ENCODE assay signal across 16 mouse cellular contexts in genomic region chr2:12582566-12582965, GRCm38 (mm10).
DNase-seq lines count a peak whose midpoint lies in the region; ATAC-seq lines count a peak whose summit lies in the region.
"Had no signal": no experiment of that assay in that cellular context is flagged by ENCODE, and none has a peak within 500 bp of the region (broad histone marks: within the 10 kb centered on the region; RNA-seq: fewer than 3 reads in every experiment).

No protein-coding gene starts in this region.

- H3K36me3 ChIP-seq in forebrain, embryonic 13.5 days (ENCODE audit: poor library complexity, severe bottlenecking): no peaks in the 10 kb centered on the region
- H3K36me3 ChIP-seq in forebrain, embryonic 10.5 days (replicated peaks): no peaks in the 10 kb centered on the region
- H3K36me3 ChIP-seq: embryonic facial prominence, embryonic 13.5 days; hindbrain, embryonic 13.5 days; limb, embryonic 15.5 days; neural tube, embryonic 13.5 days had no signal

- peak; percentile 59 for ATAC-seq in forebrain, embryonic 13.5 days
- no peak for ATAC-seq in granulocyte monocyte progenitor cell, adult 5-6 weeks (replicated peaks; ENCODE audit: poor library complexity, severe bottlenecking)
- no peak for ATAC-seq in inflammation-experienced regulatory T-cells, adult 6 months

- no peak overlapping the region for H3K4me3 ChIP-seq in forebrain, embryonic 13.5 days
- H3K4me3 ChIP-seq in forebrain, embryonic 10.5 days: no peak overlapping the region
- H3K4me3 ChIP-seq: embryonic facial prominence, embryonic 13.5 days; hindbrain, embryonic 13.5 days; limb, embryonic 15.5 days; neural tube, embryonic 13.5 days had no signal

- H3K27me3 ChIP-seq in forebrain, embryonic 13.5 days: no peaks in the 10 kb centered on the region
- H3K27me3 ChIP-seq in forebrain, embryonic 10.5 days (ENCODE audit: poor library complexity, severe bottlenecking): no peaks in the 10 kb centered on the region
- H3K27me3 ChIP-seq: embryonic facial prominence, embryonic 13.5 days; hindbrain, embryonic 13.5 days; limb, embryonic 15.5 days; neural tube, embryonic 13.5 days had no signal

- H3K9ac ChIP-seq in forebrain, embryonic 13.5 days: no peak overlapping the region
- H3K9ac ChIP-seq: embryonic facial prominence, embryonic 13.5 days; hindbrain, embryonic 13.5 days; limb, embryonic 15.5 days; neural tube, embryonic 13.5 days had no signal

- 44% methylated on average over 2 of the region's 2 CpGs for WGBS in forebrain, embryonic 13.5 days
- 81% methylated on average over 2 of the region's 2 CpGs for WGBS in forebrain, embryonic 10.5 days

- DNase-seq in forebrain, embryonic 10.5 days (ENCODE audit: extremely low spot score, low spot score): no peak
- peak; percentile 9 for DNase-seq in kidney, postnatal 10 days
- no peak for DNase-seq in kidney, postnatal 36 days
- peak; percentile 4 for DNase-seq in right cerebral cortex, adult 18-20 months
- DNase-seq in right cerebral cortex, postnatal 36 days (ENCODE audit: low spot score in 2 of 2): no peak
- DNase-seq: adrenal gland, adult 2 months; heart, adult 18-20 months; kidney, adult 2 months; thymus, adult 2 months had no signal

- H3K4me1 ChIP-seq in forebrain, embryonic 13.5 days: peaks cover 4% of the 10 kb centered on the region
- no peaks in the 10 kb centered on the region for H3K4me1 ChIP-seq in forebrain, embryonic 10.5 days
- H3K4me1 ChIP-seq: embryonic facial prominence, embryonic 13.5 days; limb, embryonic 15.5 days; neural tube, embryonic 13.5 days had no signal

- no peak overlapping the region for H3K4me2 ChIP-seq in forebrain, embryonic 13.5 days
- H3K4me2 ChIP-seq: embryonic facial prominence, embryonic 13.5 days; hindbrain, embryonic 13.5 days; limb, embryonic 15.5 days; neural tube, embryonic 13.5 days had no signal

- no peak overlapping the region for H3K27ac ChIP-seq in forebrain, embryonic 13.5 days
- H3K27ac ChIP-seq in forebrain, embryonic 10.5 days: no peak overlapping the region
- H3K27ac ChIP-seq: embryonic facial prominence, embryonic 13.5 days; hindbrain, embryonic 13.5 days; limb, embryonic 15.5 days; neural tube, embryonic 13.5 days had no signal

- no peaks in the 10 kb centered on the region for H3K9me3 ChIP-seq in forebrain, embryonic 13.5 days (replicated peaks)
- H3K9me3 ChIP-seq in forebrain, embryonic 10.5 days: no peaks in the 10 kb centered on the region
- H3K9me3 ChIP-seq: embryonic facial prominence, embryonic 13.5 days; hindbrain, embryonic 13.5 days; limb, embryonic 15.5 days; neural tube, embryonic 13.5 days had no signal

Comparison
In these comparisons a context has a peak if more than half of its experiments do, and no peak if none do; other contexts are left out.
1. DNase-seq: peak in kidney, postnatal 10 days (single experiment) and right cerebral cortex, adult 18-20 months (single experiment); none in forebrain, embryonic 10.5 days (single experiment), kidney, postnatal 36 days (0 of 2) and right cerebral cortex, postnatal 36 days (0 of 2).